Mouse (Mus musculus) urinary bladder, postnatal 25 days (tissue): ENCODE data around the gene Manbal.
"Not testable (repeated sequence)": the region's sequence is repeated elsewhere in the genome, so short reads cannot be mapped to it uniquely, and the experiment has no call there.

Experiments used
- DNase-seq: peaks from one replicate; pipeline ENCODE4 v3.0.0; 2022; ENCODE audit warnings: low spot score

Manbal gene

GRCm38 (mm10) chr2:157367991-157368390 is 597 bp downstream of the Manbal start:
- DNase-seq = no peak

GRCm38 (mm10) chr2:157371696-157372095 is 4.3 kb downstream of the Manbal start:
- DNase-seq = no peak

GRCm38 (mm10) chr2:157373681-157374080 is 6.3 kb downstream of the Manbal start:
- peak; percentile 35 for DNase-seq

- no peak for DNase-seq
Observed at GRCm38 (mm10) chr2:157375051-157375450, 7.7 kb downstream of the Manbal start.

GRCm38 (mm10) chr2:157375794-157376757 is 8.7 kb downstream of the Manbal start:
- DNase-seq = no peak

GRCm38 (mm10) chr2:157376995-157377394 is 9.6 kb downstream of the Manbal start:
- DNase-seq = no peak

GRCm38 (mm10) chr2:157384836-157385235 is 17.4 kb downstream of the Manbal start:
- no peak for DNase-seq

GRCm38 (mm10) chr2:157388901-157389590 is 21.7 kb downstream of the Manbal start:
- DNase-seq = not testable (repeated sequence)

- DNase-seq = no peak
Observed at GRCm38 (mm10) chr2:157389591-157389921, 22.2 kb downstream of the Manbal start.

- DNase-seq = no peak
Observed at GRCm38 (mm10) chr2:157392331-157392730, 24.9 kb downstream of the Manbal start.

GRCm38 (mm10) chr2:157393549-157393948 is 26.2 kb downstream of the Manbal start:
- DNase-seq = no peak

- DNase-seq = no peak
Observed at GRCm38 (mm10) chr2:157394868-157395267, 27.5 kb downstream of the Manbal start.

GRCm38 (mm10) chr2:157395371-157395770 is 28.0 kb downstream of the Manbal start:
- no peak for DNase-seq

- no peak for DNase-seq
Observed at GRCm38 (mm10) chr2:157395960-157396359, 28.6 kb downstream of the Manbal start.

- no peak for DNase-seq
Observed at GRCm38 (mm10) chr2:157397376-157397775, 30.0 kb downstream of the Manbal start.

- DNase-seq = no peak
Observed at GRCm38 (mm10) chr2:157398539-157398938, 31.1 kb downstream of the Manbal start.

GRCm38 (mm10) chr2:157399797-157400196 is 32.4 kb downstream of the Manbal start:
- DNase-seq = no peak

GRCm38 (mm10) chr2:157400491-157400890 is 33.1 kb downstream of the Manbal start:
- DNase-seq = no peak

GRCm38 (mm10) chr2:157401261-157401660 is 33.9 kb downstream of the Manbal start:
- DNase-seq = no peak

GRCm38 (mm10) chr2:157407596-157407995 is 40.2 kb downstream of the Manbal start:
- DNase-seq = no peak

- no peak for DNase-seq
Observed at GRCm38 (mm10) chr2:157409793-157410533, 42.6 kb downstream of the Manbal start.

GRCm38 (mm10) chr2:157411151-157411693 is 43.8 kb downstream of the Manbal start:
- no peak for DNase-seq
